Mouse (Mus musculus) gastrocnemius, postnatal 36 days (tissue): ENCODE data around the gene Crtac1. TPM values are rescaled to one million over a fixed set of nuclear protein-coding genes. Genes with fewer than 3 reads are reported as not detected.

ENCODE experiments used
- DNase-seq, 2 experiments: peaks; one replicate each; pipeline ENCODE4 v3.0.0; 2022
- intact Hi-C: fragments of 180-260 bp; cut with DNase I; formaldehyde crosslinking; loops from one replicate; pipeline ENCODE4 v1.15.1; 2025
- total RNA-seq, 2 experiments: library from RNA; stranded (reverse); gene quantifications; 2 replicates each; pipeline ENCODE4 v1.2.3; 2021

Gene Crtac1
- total RNA-seq, 2 experiments from 2014 or later: 0.54 TPM; not detected in 1

GRCm38 (mm10) chr19:42429410-42429809, 2.2 kb downstream of the Crtac1 start:
- intact Hi-C loops: loop anchor here (2.0 kb wide), 1 partner anchor 113 kb away; no protein-coding TSS in a partner anchor
- DNase-seq: no peak

DNA sequence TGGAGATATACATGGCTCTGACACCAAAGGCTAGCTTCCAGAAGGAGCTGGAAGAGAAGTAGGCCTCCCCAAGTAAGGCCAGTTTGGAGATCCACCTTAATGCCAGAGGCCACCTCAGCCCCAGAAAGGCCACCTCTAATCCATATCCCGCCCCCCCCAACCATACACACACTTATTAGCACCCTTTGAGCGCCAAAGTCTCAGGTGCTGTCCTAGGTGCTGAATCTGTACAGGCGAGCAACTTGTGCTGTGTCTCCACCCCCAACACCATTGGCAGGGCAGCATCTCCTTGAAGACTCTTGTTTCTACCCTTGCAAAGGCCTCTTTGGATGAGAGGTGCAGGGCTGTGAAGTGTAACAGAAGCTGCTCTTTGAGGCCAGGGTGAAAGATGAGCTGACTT, 6.4 kb downstream of the Crtac1 start:
- DNase-seq: no peak
- intact Hi-C loops: no loop called here

- no peak for DNase-seq
- intact Hi-C loops: no loop called here
Measured at GRCm38 (mm10) chr19:42415042-42415441, 16.5 kb downstream of the Crtac1 start.

GRCm38 (mm10) chr19:42409856-42410255, 21.7 kb downstream of the Crtac1 start:
- DNase-seq: no peak
- intact Hi-C loops: no loop called here

- intact Hi-C loops: no loop called here
- no peak for DNase-seq
Measured at GRCm38 (mm10) chr19:42409226-42409625, 22.4 kb downstream of the Crtac1 start.

DNA sequence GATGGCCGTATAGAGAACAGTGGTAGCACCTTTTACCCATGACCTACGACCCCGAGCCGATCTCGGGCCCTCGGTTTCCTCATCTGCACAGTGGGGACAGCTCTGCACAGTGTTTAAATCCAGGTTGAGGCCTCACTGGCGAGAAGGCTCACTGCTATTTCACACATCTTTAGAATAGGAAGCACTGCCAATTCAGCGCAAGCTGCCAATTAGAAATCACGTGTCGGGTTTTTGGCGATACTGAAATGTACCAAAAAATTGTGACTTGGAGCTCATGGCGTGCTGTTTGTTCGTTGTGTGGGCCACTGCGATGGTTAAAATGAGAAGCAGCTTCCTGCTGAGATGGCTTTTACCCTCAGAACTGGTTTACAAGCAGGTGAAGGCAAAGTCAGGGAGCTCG, 27.2 kb downstream of the Crtac1 start:
- intact Hi-C loops: no loop called here

GRCm38 (mm10) chr19:42399974-42400373, 31.6 kb downstream of the Crtac1 start:
- intact Hi-C loops: no loop called here
- no peak for DNase-seq

More for the DNA sequence above, 27.2 kb downstream of the Crtac1 start:
- DNase-seq: no peak

DNA sequence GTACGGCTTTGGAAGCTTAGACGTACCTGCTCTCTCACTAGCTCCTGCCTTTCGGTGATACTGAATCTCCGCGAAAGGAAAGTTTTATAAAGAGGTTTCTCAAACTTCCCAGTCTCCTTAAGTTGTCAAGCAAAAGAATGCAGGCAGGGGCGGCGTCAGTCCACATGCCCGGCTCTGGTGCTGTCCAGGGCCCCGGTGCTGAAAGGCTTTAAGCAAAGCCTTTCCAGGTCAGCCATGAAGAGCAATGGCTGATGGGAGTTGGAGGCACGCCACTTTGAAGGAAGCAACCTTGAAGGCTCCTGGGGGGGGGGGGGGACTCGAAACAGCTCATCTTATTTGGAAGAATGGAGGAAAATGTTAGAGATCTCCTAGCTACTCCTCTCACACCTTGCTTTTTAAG, 34.3 kb downstream of the Crtac1 start:
- intact Hi-C loops: no loop called here
- no peak for DNase-seq

DNA sequence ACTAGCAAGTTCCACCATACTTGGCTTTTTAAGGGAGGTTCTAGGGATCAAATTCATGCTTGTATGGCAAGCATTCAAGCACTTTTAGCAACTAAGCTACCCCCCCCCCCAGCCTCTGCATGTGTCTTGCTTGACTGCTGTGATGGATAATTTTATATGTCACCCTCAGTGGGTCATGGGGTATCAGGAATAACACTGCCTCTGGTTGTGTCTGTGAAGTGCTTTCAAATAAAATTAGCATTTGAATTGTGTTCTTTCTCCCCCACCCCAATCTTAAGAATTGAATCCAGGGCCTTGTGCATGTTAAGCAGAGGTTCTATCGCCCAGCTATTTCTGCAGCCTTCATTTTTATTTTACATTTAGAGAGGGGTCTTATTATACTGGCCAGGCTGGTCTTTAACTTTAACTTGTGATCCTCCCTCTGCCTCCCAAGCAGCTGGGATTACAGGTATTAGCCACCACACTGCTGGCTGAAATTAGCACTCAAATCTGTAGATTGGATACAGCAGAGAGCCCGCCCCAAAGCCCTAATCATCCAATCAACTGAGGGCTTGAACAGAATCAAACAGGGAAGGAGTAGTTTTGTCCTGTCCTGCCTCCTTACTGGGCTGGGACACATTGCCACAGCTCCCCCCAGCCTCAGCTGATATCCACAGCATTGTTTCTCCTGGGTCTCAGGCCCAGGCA, 36.6 kb downstream of the Crtac1 start:
- intact Hi-C loops: no loop called here
- DNase-seq: no peak

DNA sequence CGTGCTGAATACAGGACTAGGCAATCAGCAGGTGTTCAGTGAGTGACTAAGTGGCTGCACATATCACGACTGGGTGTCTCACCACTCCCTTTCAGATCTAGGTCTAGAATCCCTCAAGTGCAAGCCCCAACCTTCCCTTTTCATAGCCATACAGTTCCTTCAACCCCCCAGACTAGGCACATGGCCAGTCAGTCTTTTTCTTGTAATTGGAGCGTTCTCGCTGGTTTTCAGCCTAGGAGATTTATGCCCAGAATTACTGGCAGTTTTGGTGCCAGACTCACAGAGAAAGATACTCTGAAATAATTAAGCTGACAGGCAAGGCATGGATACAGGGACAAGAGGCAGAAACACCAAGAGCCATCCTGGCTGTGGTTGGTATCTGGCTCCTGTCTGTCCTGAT, 37.7 kb downstream of the Crtac1 start:
- intact Hi-C loops: no loop called here

GRCm38 (mm10) chr19:42392094-42392493, 39.5 kb downstream of the Crtac1 start:
- intact Hi-C loops: no loop called here

More for the DNA sequence above, 37.7 kb downstream of the Crtac1 start:
- DNase-seq: no peak

GRCm38 (mm10) chr19:42389574-42389973, 42.0 kb downstream of the Crtac1 start:
- DNase-seq: no peak
- intact Hi-C loops: no loop called here

More at GRCm38 (mm10) chr19:42392094-42392493, 39.5 kb downstream of the Crtac1 start:
- DNase-seq: no peak

- no peak for DNase-seq
- intact Hi-C loops: no loop called here
Measured at GRCm38 (mm10) chr19:42384981-42385598, 46.5 kb downstream of the Crtac1 start.

DNA sequence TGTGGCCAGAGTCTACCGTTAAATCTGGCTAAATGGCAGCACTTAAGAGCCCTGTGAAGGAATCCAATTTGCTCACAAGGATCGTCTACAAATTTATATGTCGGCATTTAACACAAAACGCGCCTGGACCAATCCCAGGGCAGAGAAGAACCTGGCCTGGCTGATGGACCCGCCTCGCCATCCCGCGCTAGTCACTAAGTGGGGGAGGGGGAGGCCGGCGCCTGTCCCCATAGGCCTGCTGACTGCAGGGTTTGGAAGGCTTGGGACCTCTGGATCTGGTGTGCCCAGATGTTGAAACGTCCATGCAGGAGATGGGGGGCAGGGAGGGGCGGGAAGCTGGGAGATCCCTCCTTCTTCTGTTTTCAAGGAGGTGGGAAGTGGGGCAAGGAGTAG, 50.6 kb downstream of the Crtac1 start:
- intact Hi-C loops: no loop called here
- no peak for DNase-seq

DNA sequence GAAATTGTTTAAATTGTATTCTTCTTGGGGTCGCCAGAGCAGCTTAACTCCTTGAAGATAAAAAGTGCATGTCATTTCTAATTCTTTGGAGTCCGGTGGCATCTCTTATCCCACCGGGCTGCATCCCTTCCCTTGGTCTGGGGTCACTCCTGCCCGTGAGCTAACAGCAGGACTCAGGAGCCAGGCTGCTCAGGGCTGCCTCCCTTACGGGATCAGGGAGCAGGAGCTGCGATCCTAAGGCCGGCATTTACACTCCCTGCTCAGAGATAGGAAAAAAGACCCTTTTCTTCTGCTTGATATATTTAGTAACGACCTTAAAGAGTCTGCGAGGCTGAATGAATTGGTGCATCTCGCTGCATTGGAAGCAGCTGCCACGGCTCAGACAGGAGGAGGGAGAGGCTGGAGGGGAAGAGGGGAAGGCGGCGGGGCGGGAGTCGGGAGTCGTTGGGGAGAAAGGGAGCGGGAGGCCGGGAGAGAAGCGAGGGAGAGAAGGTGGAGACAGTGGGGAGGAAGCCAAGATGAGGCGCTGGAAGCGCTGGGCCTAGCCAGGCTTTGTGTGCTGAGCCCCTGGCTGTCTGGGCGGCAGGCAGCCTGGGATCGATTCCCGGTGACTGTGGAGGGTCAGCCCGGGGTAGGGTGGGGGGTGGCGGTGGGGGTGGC, 51.1 kb downstream of the Crtac1 start:
- intact Hi-C loops: no loop called here
- no peak for DNase-seq

- intact Hi-C loops: no loop called here
- DNase-seq: no peak
Measured at GRCm38 (mm10) chr19:42379798-42380197, 51.8 kb downstream of the Crtac1 start.

GRCm38 (mm10) chr19:42377206-42377605, 54.4 kb downstream of the Crtac1 start:
- intact Hi-C loops: no loop called here
- DNase-seq: no peak

DNA sequence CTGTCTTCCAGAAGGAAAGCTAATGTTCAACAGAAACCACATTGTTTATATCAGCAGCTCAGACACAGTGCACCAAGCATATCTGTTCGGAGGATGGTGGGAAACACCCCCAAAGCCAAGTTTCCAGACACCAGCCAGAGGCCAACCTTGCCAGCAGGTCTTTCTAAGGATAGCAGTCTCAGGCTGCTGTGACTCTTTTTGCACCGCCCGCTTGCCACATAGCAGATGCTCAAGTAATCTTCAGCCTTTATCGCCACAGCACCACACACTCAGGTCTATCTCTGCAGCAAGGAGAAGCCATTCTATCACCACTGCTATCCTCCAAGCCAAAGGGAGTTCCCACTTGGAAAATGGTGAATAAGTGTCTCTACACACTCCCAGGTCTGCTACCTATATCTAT, 68.0 kb downstream of the Crtac1 start:
- no peak for DNase-seq
- intact Hi-C loops: no loop called here

- intact Hi-C loops: no loop called here
- DNase-seq: no peak
Measured at GRCm38 (mm10) chr19:42358406-42358805, 73.2 kb downstream of the Crtac1 start.

DNA sequence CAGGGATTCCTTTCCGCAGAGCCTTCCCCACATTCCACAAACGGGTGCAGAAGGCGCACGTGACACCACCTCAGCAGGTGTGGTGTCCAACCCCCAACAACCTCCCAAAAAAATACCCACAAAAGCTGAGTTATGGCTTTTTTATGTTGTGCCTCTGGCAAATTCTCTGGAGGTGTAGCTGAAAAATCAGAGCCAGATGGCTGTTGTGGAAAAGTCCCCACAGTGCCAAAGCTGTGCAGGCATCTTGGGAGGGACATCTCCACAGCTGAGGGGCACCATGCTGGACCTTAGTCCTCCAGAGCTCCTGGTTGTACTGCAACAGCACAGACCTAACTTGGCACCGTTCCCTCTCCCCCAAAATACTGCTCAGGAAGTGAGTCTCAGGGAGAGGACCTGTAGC, 74.7 kb downstream of the Crtac1 start:
- intact Hi-C loops: no loop called here
- no peak for DNase-seq

GRCm38 (mm10) chr19:42355476-42355875, 76.1 kb downstream of the Crtac1 start:
- intact Hi-C loops: no loop called here
- DNase-seq: no peak

DNA sequence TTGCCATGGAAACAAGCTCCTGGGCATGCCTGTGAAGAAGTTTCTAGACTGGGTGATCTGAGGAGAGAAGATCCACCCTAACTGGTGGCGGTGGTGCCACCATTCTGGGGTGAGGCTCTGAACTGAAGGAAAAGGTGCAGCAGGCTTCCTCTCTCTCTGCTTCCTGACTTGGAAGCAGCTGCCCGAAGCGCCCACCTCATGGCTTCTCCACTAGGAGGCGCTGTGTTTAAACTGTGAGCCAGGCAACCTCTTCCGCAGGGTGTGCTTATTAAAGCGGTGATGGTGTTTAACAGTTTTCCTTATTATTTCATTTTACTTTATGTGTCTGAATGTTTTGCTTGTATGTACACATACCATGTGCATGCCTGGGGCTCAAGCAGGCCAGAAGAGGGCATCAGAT, 90.4 kb downstream of the Crtac1 start:
- DNase-seq: no peak
- intact Hi-C loops: no loop called here
